Mouse (Mus musculus) midbrain, embryonic 11.5 days (tissue): ENCODE data around the gene Prr29. TPM values are rescaled to one million over a fixed set of nuclear protein-coding genes. Genes with fewer than 3 reads are reported as not detected.
"Not testable (repeated sequence)": the region's sequence is repeated elsewhere in the genome, so short reads cannot be mapped to it uniquely, and the experiment has no call there.

Experiments used
- ATAC-seq: fragments of 200-750 bp; cut with Nextera tagmentation; 2 replicates; pipeline ENCODE4 v1.8.0; 2017; ENCODE audit warnings: moderate TSS enrichment, moderate library complexity; ENCODE audit not compliant: low FRiP score
- DNase-seq: peaks from one replicate; pipeline ENCODE4 v3.0.0; 2015; ENCODE audit warnings: low spot score; ENCODE audit errors: missing footprints
- H3K27ac ChIP-seq: fragments of 300-500 bp; sonication (generic); 2 replicates; pipeline ENCODE4 v1.5.1; 2014; ENCODE audit warnings: low read depth, low read length
- H3K27me3 ChIP-seq: fragments of 300-500 bp; sonication (generic); 2 replicates; pipeline ENCODE4 v1.6.1; 2014; ENCODE audit warnings: mild to moderate bottlenecking, low read length, moderate library complexity, mixed read lengths; ENCODE audit not compliant: control insufficient read depth, insufficient read depth
- H3K36me3 ChIP-seq: fragments of 300-500 bp; sonication (generic); 2 replicates; pipeline ENCODE4 v1.6.1; 2014; ENCODE audit warnings: mild to moderate bottlenecking, low read length, moderate library complexity, mixed read lengths; ENCODE audit not compliant: control insufficient read depth, insufficient read depth
- H3K4me1 ChIP-seq: fragments of 300-500 bp; sonication (generic); 2 replicates; pipeline ENCODE4 v1.6.1; 2014; ENCODE audit warnings: low read length; ENCODE audit not compliant: control insufficient read depth, insufficient read depth
- H3K4me2 ChIP-seq: fragments of 300-500 bp; sonication (generic); 2 replicates; pipeline ENCODE4 v1.6.1; 2014; ENCODE audit warnings: mild to moderate bottlenecking, moderate library complexity
- H3K4me3 ChIP-seq: fragments of 300-500 bp; sonication (generic); 2 replicates; pipeline ENCODE4 v1.5.1; 2014; ENCODE audit warnings: low read depth, low read length
- H3K9ac ChIP-seq: fragments of 300-500 bp; sonication (generic); 2 replicates; pipeline ENCODE4 v1.6.1; 2014; ENCODE audit warnings: low read length
- H3K9me3 ChIP-seq: fragments of 300-500 bp; sonication (generic); 2 replicates; pipeline ENCODE4 v1.6.1; 2016; ENCODE audit warnings: low read length; ENCODE audit not compliant: control insufficient read depth
- WGBS: fragments of 180-500 bp; shearing (Covaris S2); extraction: QIAGEN DNeasy Blood & Tissue Kit; methylation state at CpG from one replicate; pipeline ENCODE4 v1.1.7; 2014; 5-methylcytosine and 5-hydroxymethylcytosine counted together
- polyA plus RNA-seq: library from polyadenylated mRNA; unstranded; fragments of >200 nt; fragmentation: Nextera tagmentation; extraction: Ambion mirVana; gene quantifications from 2 replicates; pipeline ENCODE4 v1.2.1, GENCODE M21; 2014

The Prr29 gene
- polyA plus RNA-seq, 1 experiment from 2014 or later = not detected

- ATAC-seq = no peak
- 77% methylated on average over 6 of the region's 6 CpGs for WGBS
- no peaks in the 10 kb centered on the region for H3K4me1 ChIP-seq
These were observed 22.5 kb downstream of the Prr29 start, which contains the start of gene Icam2 for GRCm38 (mm10) chr11:106387791-106388216. Gene Icam2, minus strand, starts transcription at chr11:106388075.

GRCm38 (mm10) chr11:106389611-106390010 is 24.3 kb downstream of the Prr29 start:
- H3K4me2 ChIP-seq = no peak overlapping the region
- DNase-seq (no peak), ATAC-seq (no peak)
- H3K9me3 ChIP-seq = no peaks in the 10 kb centered on the region
- H3K4me3 ChIP-seq = no peak overlapping the region
- no peaks in the 10 kb centered on the region for H3K27me3 ChIP-seq
- no peaks in the 10 kb centered on the region for H3K4me1 ChIP-seq
- H3K27ac ChIP-seq = no peak overlapping the region
- no peak overlapping the region for H3K9ac ChIP-seq
- H3K36me3 ChIP-seq = no peaks in the 10 kb centered on the region
- WGBS = 44% methylated on average over 3 of the region's 3 CpGs

More at GRCm38 (mm10) chr11:106387791-106388216, 22.5 kb downstream of the Prr29 start, which contains the start of gene Icam2:
- DNase-seq = no peak
- no peak within 1 kb of the TSS for H3K27ac ChIP-seq
- H3K9me3 ChIP-seq = no peaks in the 10 kb centered on the region
- H3K36me3 ChIP-seq = no peaks in the 10 kb centered on the region
- no peaks in the 10 kb centered on the region for H3K27me3 ChIP-seq
- no peak within 1 kb of the TSS for H3K4me3 ChIP-seq
- no peak within 1 kb of the TSS for H3K9ac ChIP-seq
- no peak within 1 kb of the TSS for H3K4me2 ChIP-seq

GRCm38 (mm10) chr11:106390757-106391156 is 25.5 kb downstream of the Prr29 start:
- Histone ChIP-seq H3K36me3 (no peaks in the 10 kb centered on the region), H3K4me3 (no peak overlapping the region), H3K4me1 (no peaks in the 10 kb centered on the region), H3K4me2 (no peak overlapping the region), H3K27me3 (no peaks in the 10 kb centered on the region), H3K9me3 (no peaks in the 10 kb centered on the region), H3K9ac (no peak overlapping the region), H3K27ac (no peak overlapping the region)
- 72% methylated on average over 3 of the region's 3 CpGs for WGBS
- DNase-seq (no peak), ATAC-seq (no peak)

GRCm38 (mm10) chr11:106391546-106392188 is 26.4 kb downstream of the Prr29 start:
- Histone ChIP-seq H3K9ac (no peak overlapping the region), H3K4me2 (no peak overlapping the region), H3K4me1 (no peaks in the 10 kb centered on the region), H3K27ac (no peak overlapping the region), H3K36me3 (no peaks in the 10 kb centered on the region), H3K27me3 (no peaks in the 10 kb centered on the region), H3K9me3 (no peaks in the 10 kb centered on the region), H3K4me3 (no peak overlapping the region)
- WGBS = 33% methylated on average over 6 of the region's 6 CpGs
- DNase-seq = peak; percentile 96
- ATAC-seq = peak; percentile 64

- H3K4me2 ChIP-seq = no peak overlapping the region
- no peaks in the 10 kb centered on the region for H3K27me3 ChIP-seq
- no peak for DNase-seq
- H3K4me3 ChIP-seq = no peak overlapping the region
- H3K27ac ChIP-seq = no peak overlapping the region
- ATAC-seq = no peak
- H3K9me3 ChIP-seq = no peaks in the 10 kb centered on the region
- no peaks in the 10 kb centered on the region for H3K4me1 ChIP-seq
- H3K36me3 ChIP-seq = no peaks in the 10 kb centered on the region
- H3K9ac ChIP-seq = no peak overlapping the region
- 68% methylated on average over 7 of the region's 7 CpGs for WGBS
These were observed 27.5 kb downstream of the Prr29 start for GRCm38 (mm10) chr11:106392597-106393330.

- Histone ChIP-seq H3K4me1 (no peaks in the 10 kb centered on the region), H3K27ac (no peak overlapping the region), H3K36me3 (no peaks in the 10 kb centered on the region), H3K4me3 (no peak overlapping the region), H3K27me3 (no peaks in the 10 kb centered on the region), H3K9ac (no peak overlapping the region), H3K4me2 (no peak overlapping the region), H3K9me3 (no peaks in the 10 kb centered on the region)
- no peak for DNase-seq
- no peak for ATAC-seq
- WGBS = 70% methylated on average over 4 of the region's 4 CpGs
These were observed 28.0 kb downstream of the Prr29 start for GRCm38 (mm10) chr11:106393331-106393616.

GRCm38 (mm10) chr11:106394055-106394454 is 28.8 kb downstream of the Prr29 start:
- H3K4me2 ChIP-seq, H3K27ac ChIP-seq, DNase-seq, H3K9ac ChIP-seq, H3K36me3 ChIP-seq, H3K4me3 ChIP-seq, H3K4me1 ChIP-seq, H3K27me3 ChIP-seq, H3K9me3 ChIP-seq, ATAC-seq: not testable (repeated sequence)
- WGBS = 89% methylated on average over 2 of the region's 2 CpGs

- no peak overlapping the region for H3K4me2 ChIP-seq
- WGBS = 78% methylated on average over 3 of the region's 3 CpGs
- H3K27me3 ChIP-seq = no peaks in the 10 kb centered on the region
- H3K9ac ChIP-seq = no peak overlapping the region
- H3K9me3 ChIP-seq = no peaks in the 10 kb centered on the region
- H3K36me3 ChIP-seq = no peaks in the 10 kb centered on the region; the same call in 1 of the 2 replicates
- H3K27ac ChIP-seq = no peak overlapping the region
- DNase-seq (no peak), ATAC-seq (no peak)
- no peak overlapping the region for H3K4me3 ChIP-seq
- H3K4me1 ChIP-seq = no peaks in the 10 kb centered on the region
These were observed 32.4 kb downstream of the Prr29 start for GRCm38 (mm10) chr11:106397656-106398055.

- Histone ChIP-seq H3K36me3 (no peaks in the 10 kb centered on the region; the same call in 1 of the 2 replicates), H3K27me3 (no peaks in the 10 kb centered on the region), H3K4me2 (no peak overlapping the region), H3K4me3 (no peak overlapping the region), H3K9ac (no peak overlapping the region), H3K4me1 (no peaks in the 10 kb centered on the region), H3K27ac (no peak overlapping the region), H3K9me3 (no peaks in the 10 kb centered on the region)
- no peak for ATAC-seq
- 94% methylated on average over 8 of the region's 8 CpGs for WGBS
- no peak for DNase-seq
These were observed 33.2 kb downstream of the Prr29 start for GRCm38 (mm10) chr11:106398481-106398880.
